Mouse (Mus musculus) thymus, adult 2 months (tissue): ENCODE data around the gene Spata16. TPM values are rescaled to one million over a fixed set of nuclear protein-coding genes. Genes with fewer than 3 reads are reported as not detected.

Experiments used
- DNase-seq: peaks from one replicate; pipeline ENCODE4 v3.0.0; 2021
- H3K27ac ChIP-seq: fragments of 200-500 bp; 2 replicates; pipeline ENCODE4 v1.5.1; 2012; ENCODE audit warnings: low read length, control low read depth; ENCODE audit not compliant: control insufficient read depth, insufficient read depth
- H3K27me3 ChIP-seq: fragments of 200-500 bp; 2 replicates; pipeline ENCODE4 v1.6.1; 2012; ENCODE audit warnings: mild to moderate bottlenecking, low read length, moderate library complexity, mixed read lengths; ENCODE audit not compliant: control insufficient read depth, insufficient read depth
- H3K36me3 ChIP-seq: fragments of 200-500 bp; 2 replicates; pipeline ENCODE4 v1.6.1; 2012; ENCODE audit warnings: mild to moderate bottlenecking, low read length, moderate library complexity; ENCODE audit not compliant: control insufficient read depth, insufficient read depth
- H3K4me1 ChIP-seq: fragments of 200-500 bp; replicated peaks from 2 replicates; pipeline ENCODE4 v1.6.1; 2012; ENCODE audit warnings: low read length; ENCODE audit not compliant: control insufficient read depth, insufficient read depth
- H3K4me3 ChIP-seq: fragments of 200-500 bp; 2 replicates; pipeline ENCODE4 v1.5.1; 2012; ENCODE audit warnings: mild to moderate bottlenecking, low read length, control low read depth, moderate library complexity; ENCODE audit not compliant: control insufficient read depth, insufficient read depth
- CTCF ChIP-seq: fragments of 200-500 bp; IDR thresholded peaks from 2 replicates; pipeline ENCODE4 v1.5.1; 2012; ENCODE audit warnings: mild to moderate bottlenecking, control low read depth, low read length, moderate library complexity, borderline replicate concordance; ENCODE audit not compliant: control insufficient read depth, poor library complexity, insufficient read depth; ENCODE audit errors: extremely low read depth
- POLR2A ChIP-seq: fragments of 200-500 bp; IDR thresholded peaks from 2 replicates; pipeline ENCODE4 v1.6.1; 2012; ENCODE audit warnings: mild to moderate bottlenecking, low read length, control low read depth, moderate library complexity; ENCODE audit not compliant: control insufficient read depth, poor library complexity, insufficient read depth; ENCODE audit errors: extremely low read depth
- WGBS: fragments of 180-500 bp; shearing (Covaris S2); methylation state at CpG from one replicate; pipeline ENCODE4 v1.1.7; 2018; 5-methylcytosine and 5-hydroxymethylcytosine counted together
- polyA plus RNA-seq: library from polyadenylated mRNA; depleted of rRNA; stranded (reverse); fragments of >200 nt; gene quantifications from 2 replicates; pipeline ENCODE4 v1.2.3, GENCODE M21; 2012

Gene Spata16
- polyA plus RNA-seq, 1 experiment = not detected

- Histone ChIP-seq H3K27me3 (no peaks in the 10 kb centered on the region), H3K4me3 (no peak overlapping the region), H3K4me1 (no peaks in the 10 kb centered on the region), H3K27ac (no peak overlapping the region), H3K36me3 (no peaks in the 10 kb centered on the region)
- TF ChIP-seq POLR2A (no peak), CTCF (no peak)
- WGBS = 84% methylated on average over 6 of the region's 6 CpGs
- DNase-seq = no peak
These were observed 344.7 kb downstream of the Spata16 start for GRCm38 (mm10) chr3:26981979-26982623.

GRCm38 (mm10) chr3:26983749-26984148 is 346.3 kb downstream of the Spata16 start:
- WGBS = 92% methylated on average over 6 of the region's 6 CpGs
- DNase-seq = no peak

GRCm38 (mm10) chr3:27006844-27007243 is 369.4 kb downstream of the Spata16 start:
- no peak for DNase-seq
- Histone ChIP-seq H3K36me3 (no peaks in the 10 kb centered on the region), H3K27ac (no peak overlapping the region), H3K4me3 (no peak overlapping the region), H3K4me1 (no peaks in the 10 kb centered on the region), H3K27me3 (no peaks in the 10 kb centered on the region)
- 67% methylated on average over 1 of the region's 1 CpGs for WGBS
- TF ChIP-seq CTCF (no peak), POLR2A (no peak)

More at GRCm38 (mm10) chr3:26983749-26984148, 346.3 kb downstream of the Spata16 start:
- H3K4me1 ChIP-seq = no peaks in the 10 kb centered on the region
- no peak overlapping the region for H3K27ac ChIP-seq
- TF ChIP-seq CTCF (no peak), POLR2A (no peak)
- H3K36me3 ChIP-seq = no peaks in the 10 kb centered on the region
- H3K27me3 ChIP-seq = no peaks in the 10 kb centered on the region
- H3K4me3 ChIP-seq = no peak overlapping the region

GRCm38 (mm10) chr3:27027957-27028356 is 390.5 kb downstream of the Spata16 start:
- no peak for DNase-seq
- Histone ChIP-seq H3K27me3 (no peaks in the 10 kb centered on the region), H3K4me1 (no peaks in the 10 kb centered on the region; the same call in 1 of the 2 replicates), H3K27ac (no peak overlapping the region), H3K4me3 (no peak overlapping the region), H3K36me3 (no peaks in the 10 kb centered on the region)
- 93% methylated on average over 3 of the region's 3 CpGs for WGBS
- TF ChIP-seq CTCF = no peak
- no peak for TF ChIP-seq POLR2A

- DNase-seq = no peak
- TF ChIP-seq CTCF = no peak
- no peak for TF ChIP-seq POLR2A
These were observed 391.1 kb downstream of the Spata16 start for GRCm38 (mm10) chr3:27028526-27028925.

GRCm38 (mm10) chr3:27030067-27030857 is 392.8 kb downstream of the Spata16 start:
- DNase-seq = no peak
- Histone ChIP-seq H3K27ac (no peak overlapping the region), H3K36me3 (no peaks in the 10 kb centered on the region), H3K4me3 (no peak overlapping the region), H3K4me1 (no peaks in the 10 kb centered on the region; the same call in 1 of the 2 replicates), H3K27me3 (no peaks in the 10 kb centered on the region)
- no peak for TF ChIP-seq POLR2A
- TF ChIP-seq CTCF = no peak
- WGBS = 93% methylated on average over 8 of the region's 8 CpGs

More at GRCm38 (mm10) chr3:27028526-27028925, 391.1 kb downstream of the Spata16 start:
- H3K27me3 ChIP-seq = no peaks in the 10 kb centered on the region
- H3K27ac ChIP-seq = no peak overlapping the region
- no peaks in the 10 kb centered on the region for H3K36me3 ChIP-seq
- no peaks in the 10 kb centered on the region; the same call in 1 of the 2 replicates for H3K4me1 ChIP-seq
- H3K4me3 ChIP-seq = no peak overlapping the region
